Mouse (Mus musculus) erythroblast, embryonic 14.5 days (primary cell): ENCODE measurements around the gene Zfp618. TPM values are rescaled to one million over a fixed set of nuclear protein-coding genes. Genes with fewer than 3 reads are reported as not detected.

Source experiments
- H3K27me3 ChIP-seq: 2 replicates; pipeline ENCODE4 v1.6.1; 2012; ENCODE audit warnings: inconsistent platforms; ENCODE audit not compliant: control insufficient read depth
- H3K36me3 ChIP-seq: 2 replicates; pipeline ENCODE4 v1.6.1; 2012; ENCODE audit warnings: mild to moderate bottlenecking, inconsistent platforms; ENCODE audit not compliant: control insufficient read depth
- H3K4me1 ChIP-seq: 2 replicates; pipeline ENCODE4 v1.6.1; 2012; ENCODE audit warnings: inconsistent platforms; ENCODE audit not compliant: control insufficient read depth
- H3K4me3 ChIP-seq: replicated peaks from 2 replicates; pipeline ENCODE3; 2012; ENCODE audit warnings: moderate library complexity, mild to moderate bottlenecking, inconsistent platforms
- H3K9me3 ChIP-seq: 2 replicates; pipeline ENCODE4 v1.6.1; 2012; ENCODE audit warnings: low read length, inconsistent platforms, mixed read lengths; ENCODE audit not compliant: control insufficient read depth
- GATA1 ChIP-seq: IDR thresholded peaks from 2 replicates; pipeline ENCODE4 v1.6.1; 2012; ENCODE audit warnings: low read length, inconsistent platforms, mixed read lengths
- TAL1 ChIP-seq: IDR thresholded peaks from 3 replicates; pipeline ENCODE4 v1.6.1; 2012; ENCODE audit warnings: low read length, inconsistent platforms, mixed read lengths
- polyA plus RNA-seq: library from polyadenylated mRNA; stranded (reverse); fragments of >175 nt; gene quantifications from 2 replicates; pipeline ENCODE4 v1.2.3, GENCODE M21; 2012

Gene Zfp618
- polyA plus RNA-seq, 1 experiment: not detected

DNA sequence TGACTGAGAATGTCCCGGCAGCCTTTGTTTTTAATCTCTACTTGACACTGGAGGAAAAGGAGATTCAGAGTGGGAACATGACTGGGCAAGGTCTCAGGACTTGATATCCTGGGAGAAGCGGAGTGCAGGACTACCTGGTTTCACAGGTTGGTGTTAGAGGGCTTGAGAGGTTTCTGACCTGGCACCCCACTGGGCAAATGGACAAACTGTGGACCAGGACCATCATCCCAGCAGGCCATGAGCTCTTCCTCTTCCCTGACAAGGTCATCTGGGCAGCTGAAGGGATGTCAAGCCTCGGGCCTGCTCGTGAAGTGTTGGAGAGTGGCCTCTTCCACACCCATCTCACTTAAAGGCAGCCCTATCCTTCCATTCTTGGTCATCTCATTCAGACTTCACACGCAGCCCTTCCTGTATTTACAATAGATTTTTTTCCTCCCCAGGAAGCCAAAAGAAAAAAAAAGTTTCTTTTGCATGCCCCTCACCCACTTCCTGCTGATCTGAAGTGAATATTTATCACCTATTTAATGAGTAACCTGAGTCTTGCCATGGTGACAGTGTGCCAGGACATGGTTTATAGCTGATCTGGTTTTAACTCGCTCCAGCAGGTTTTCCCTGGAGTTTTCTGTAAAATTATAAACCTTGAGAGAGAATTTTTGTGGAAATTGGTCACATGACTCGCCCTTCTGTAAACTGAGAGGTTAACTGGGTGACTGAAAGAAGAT, 86.7 kb downstream of the Zfp618 start:
- H3K9me3 ChIP-seq: peaks cover 7% of the 10 kb centered on the region; the same call in 1 of the 2 replicates
- TF ChIP-seq GATA1: no peak
- no peaks in the 10 kb centered on the region for H3K4me1 ChIP-seq
- H3K4me3 ChIP-seq: no peak overlapping the region
- no peaks in the 10 kb centered on the region for H3K27me3 ChIP-seq
- H3K36me3 ChIP-seq: no peaks in the 10 kb centered on the region

GRCm38 (mm10) chr4:63052662-63053033, 87.3 kb downstream of the Zfp618 start:
- Histone ChIP-seq H3K4me3 (no peak overlapping the region), H3K27me3 (no peaks in the 10 kb centered on the region), H3K9me3 (peaks cover 4% of the 10 kb centered on the region; the same call in 1 of the 2 replicates), H3K36me3 (no peaks in the 10 kb centered on the region), H3K4me1 (no peaks in the 10 kb centered on the region)
- TF ChIP-seq TAL1 (no peak), GATA1 (no peak)

- Histone ChIP-seq H3K4me3 (no peak overlapping the region), H3K36me3 (no peaks in the 10 kb centered on the region), H3K27me3 (no peaks in the 10 kb centered on the region), H3K9me3 (peaks cover 3% of the 10 kb centered on the region; the same call in 1 of the 2 replicates), H3K4me1 (no peaks in the 10 kb centered on the region)
- no peak for TF ChIP-seq GATA1
- no peak for TF ChIP-seq TAL1
Observed at GRCm38 (mm10) chr4:63055216-63055745, 89.9 kb downstream of the Zfp618 start.

DNA sequence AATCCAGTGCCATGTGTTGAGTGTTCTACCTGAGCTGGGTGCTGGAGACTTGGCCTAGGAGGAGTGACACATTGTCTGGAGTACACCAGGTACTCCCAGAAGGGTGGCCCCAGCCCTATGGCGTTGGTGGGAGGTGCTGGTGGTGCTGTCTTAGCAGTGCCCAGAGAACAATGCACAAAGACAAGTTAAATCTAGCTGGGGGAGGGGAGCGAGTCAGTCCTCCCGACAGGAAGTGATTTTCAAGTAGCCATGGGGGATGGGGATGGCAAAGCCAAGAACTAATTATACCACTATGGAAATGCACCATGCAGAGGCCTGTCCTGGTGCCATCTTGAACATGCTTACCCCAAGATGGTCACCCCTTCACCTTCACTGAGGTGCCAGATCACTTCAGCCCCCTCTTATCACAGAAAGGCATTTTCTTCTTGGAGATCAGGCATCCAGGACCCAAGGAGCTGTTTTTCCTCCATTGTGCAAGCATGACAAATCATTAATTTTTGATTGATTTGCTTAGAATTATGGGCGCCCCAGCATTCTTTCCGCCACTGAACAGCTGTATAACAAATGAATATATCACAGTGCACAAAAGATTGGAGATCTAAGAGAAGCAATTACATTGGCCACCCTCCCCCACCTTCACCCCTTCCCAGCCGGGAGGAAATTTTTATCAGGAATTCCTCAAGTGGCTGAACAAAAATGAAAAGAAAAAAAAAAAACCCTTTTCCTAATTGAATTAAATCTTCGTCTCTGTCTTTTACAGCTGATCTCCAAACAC, 91.5 kb downstream of the Zfp618 start:
- no peak for TF ChIP-seq GATA1
- no peak for TF ChIP-seq TAL1
- Histone ChIP-seq H3K9me3 (peaks cover 3% of the 10 kb centered on the region; the same call in 1 of the 2 replicates), H3K4me3 (no peak overlapping the region), H3K36me3 (no peaks in the 10 kb centered on the region; the same call in 1 of the 2 replicates), H3K4me1 (no peaks in the 10 kb centered on the region), H3K27me3 (no peaks in the 10 kb centered on the region)

- TF ChIP-seq GATA1 (no peak), TAL1 (no peak)
- H3K27me3 ChIP-seq: no peaks in the 10 kb centered on the region
- H3K4me3 ChIP-seq: no peak overlapping the region
- H3K9me3 ChIP-seq: peaks cover 3% of the 10 kb centered on the region; the same call in 1 of the 2 replicates
- H3K36me3 ChIP-seq: no peaks in the 10 kb centered on the region; the same call in 1 of the 2 replicates
- no peaks in the 10 kb centered on the region for H3K4me1 ChIP-seq
Observed at GRCm38 (mm10) chr4:63057581-63057980, 92.2 kb downstream of the Zfp618 start.

GRCm38 (mm10) chr4:63058686-63059085, 93.3 kb downstream of the Zfp618 start:
- Histone ChIP-seq H3K9me3 (peaks cover 3% of the 10 kb centered on the region; the same call in 1 of the 2 replicates), H3K4me3 (no peak overlapping the region), H3K4me1 (no peaks in the 10 kb centered on the region), H3K36me3 (no peaks in the 10 kb centered on the region; the same call in 1 of the 2 replicates), H3K27me3 (no peaks in the 10 kb centered on the region)
- TF ChIP-seq TAL1 (no peak), GATA1 (no peak)

DNA sequence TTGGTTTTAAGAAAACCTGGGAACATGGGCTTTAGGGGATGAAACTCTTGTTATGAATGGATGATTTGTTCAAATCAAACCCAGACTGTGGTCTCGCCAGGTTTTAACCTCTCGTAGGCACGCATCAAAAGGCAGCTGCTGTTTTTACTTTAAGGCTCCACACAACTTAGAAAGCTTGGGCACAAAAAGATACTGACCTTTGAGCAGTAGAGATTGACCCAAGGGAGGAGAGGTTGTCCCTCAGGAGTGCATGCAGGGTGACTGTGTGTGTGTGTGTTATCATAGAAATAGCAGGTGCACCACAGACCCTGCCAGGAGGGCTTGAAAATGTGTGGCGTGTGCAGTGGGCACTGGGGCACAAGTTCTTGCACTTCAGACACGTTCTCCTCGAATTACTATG, 95.0 kb downstream of the Zfp618 start:
- Histone ChIP-seq H3K27me3 (no peaks in the 10 kb centered on the region), H3K4me1 (no peaks in the 10 kb centered on the region), H3K4me3 (no peak overlapping the region), H3K9me3 (peaks cover 3% of the 10 kb centered on the region; the same call in 1 of the 2 replicates), H3K36me3 (no peaks in the 10 kb centered on the region; the same call in 1 of the 2 replicates)
- TF ChIP-seq TAL1 (no peak), GATA1 (no peak)

DNA sequence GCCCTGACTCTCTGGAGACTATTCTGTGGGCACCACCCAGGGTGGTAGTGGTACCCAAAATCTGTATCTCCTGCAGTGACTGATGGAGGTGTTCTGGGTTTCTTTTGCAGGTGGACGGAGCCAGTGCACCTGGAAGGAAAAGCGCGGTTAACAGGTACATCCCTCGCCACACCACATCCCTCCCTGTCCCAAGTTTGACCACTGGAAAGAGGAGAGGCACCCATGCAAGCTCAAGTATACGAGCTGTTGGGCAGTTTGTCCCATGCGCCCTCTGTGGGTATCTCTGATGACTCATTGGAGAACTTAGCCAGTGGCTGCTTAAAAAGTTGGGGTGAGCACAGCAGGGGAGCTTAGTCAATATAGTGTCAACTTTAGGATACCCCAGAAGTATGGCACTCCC, 96.0 kb downstream of the Zfp618 start:
- no peaks in the 10 kb centered on the region for H3K4me1 ChIP-seq
- H3K36me3 ChIP-seq: no peaks in the 10 kb centered on the region; the same call in 1 of the 2 replicates
- TF ChIP-seq GATA1 (no peak), TAL1 (no peak)
- H3K4me3 ChIP-seq: no peak overlapping the region
- no peaks in the 10 kb centered on the region for H3K27me3 ChIP-seq
- peaks cover 3% of the 10 kb centered on the region; the same call in 1 of the 2 replicates for H3K9me3 ChIP-seq

GRCm38 (mm10) chr4:63063360-63063759, 98.0 kb downstream of the Zfp618 start:
- Histone ChIP-seq H3K9me3 (no peaks in the 10 kb centered on the region), H3K4me3 (no peak overlapping the region), H3K36me3 (no peaks in the 10 kb centered on the region; the same call in 1 of the 2 replicates), H3K27me3 (no peaks in the 10 kb centered on the region), H3K4me1 (no peaks in the 10 kb centered on the region)
- TF ChIP-seq TAL1 (no peak), GATA1 (no peak)
